Mouse (Mus musculus): ENCODE measurements around the gene Tns1.

Gene Tns1

GRCm38 (mm10) chr1:74091611-74092224 is 32.5 kb downstream of the Tns1 start:
- CTCF ChIA-PET = interaction anchor here (0.5 kb wide), 1 partner anchor 43 kb away, joined by 3 read pairs; no protein-coding TSS in a partner anchor

DNA sequence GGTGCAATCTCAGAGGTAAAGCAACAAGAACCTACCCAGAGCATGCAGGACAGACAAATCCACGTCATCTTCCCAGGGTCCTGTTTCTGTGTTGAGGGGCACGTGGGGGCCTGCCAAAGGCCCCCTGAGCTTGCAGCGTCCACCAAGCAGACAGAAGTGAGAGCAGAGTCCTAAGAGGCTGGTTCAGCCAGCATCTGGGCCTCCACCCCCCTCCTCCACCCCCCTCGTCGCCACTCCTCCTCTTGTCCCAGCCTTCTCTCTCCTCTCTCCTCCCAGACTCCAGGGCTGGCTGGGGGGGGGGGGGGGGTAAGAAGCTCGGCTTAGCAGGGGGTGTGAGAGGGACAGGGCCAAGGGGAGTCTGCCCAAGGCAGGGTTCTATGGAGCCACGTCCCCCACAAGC is 33.1 kb downstream of the Tns1 start:
- CTCF ChIA-PET = interaction anchor here (0.5 kb wide), 1 partner anchor 44 kb away, joined by 3 read pairs; no protein-coding TSS in a partner anchor

- CTCF ChIA-PET = no interaction called here
These were observed 33.9 kb downstream of the Tns1 start for GRCm38 (mm10) chr1:74090329-74090728.

DNA sequence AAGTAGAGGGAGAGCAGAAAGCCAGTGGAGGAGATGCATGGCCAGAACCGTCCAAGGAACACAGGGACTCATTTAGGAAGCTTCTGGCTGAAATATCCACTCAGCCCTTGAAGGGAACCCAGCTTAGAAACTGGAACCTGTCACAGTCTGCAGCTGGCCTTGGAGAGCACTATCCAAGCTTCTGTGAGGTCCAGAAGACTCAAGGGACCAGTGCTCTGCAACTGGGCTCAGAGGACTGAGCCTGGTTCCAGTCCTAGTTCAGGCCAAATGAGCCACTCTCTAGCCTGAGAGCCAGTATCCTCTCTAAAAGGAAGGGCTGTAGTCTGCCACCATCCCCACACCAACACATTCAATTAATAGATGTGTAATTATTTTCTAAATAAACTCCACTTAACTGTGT is 35.7 kb downstream of the Tns1 start:
- CTCF ChIA-PET = no interaction called here

GRCm38 (mm10) chr1:74085566-74085965 is 38.7 kb downstream of the Tns1 start:
- CTCF ChIA-PET = interaction anchor here (1.0 kb wide), 1 partner anchor 175 kb away, joined by 8 read pairs; no protein-coding TSS in a partner anchor

DNA sequence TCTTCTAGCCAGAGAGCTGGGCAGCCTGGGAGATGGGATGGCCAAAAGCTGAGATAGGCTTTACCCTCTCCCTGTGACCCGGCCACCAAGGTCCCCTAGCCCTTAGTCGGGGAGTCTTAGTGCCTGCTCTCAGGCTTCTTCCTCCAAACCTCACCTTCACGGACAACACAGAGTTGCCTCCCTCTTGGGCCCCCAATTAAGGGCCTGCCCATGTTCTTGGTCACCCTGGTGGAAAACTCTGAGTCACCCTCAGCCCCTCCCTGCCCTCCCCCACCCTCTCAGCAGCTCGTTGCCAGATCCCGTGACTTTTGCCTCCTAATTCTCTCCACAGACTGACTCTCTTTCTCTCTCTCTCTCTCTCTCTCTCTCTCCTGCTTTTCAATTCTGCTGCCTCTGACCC is 39.5 kb downstream of the Tns1 start:
- CTCF ChIA-PET = interaction anchor here (0.7 kb wide), 1 partner anchor 440 kb away, joined by 4 read pairs; no protein-coding TSS in a partner anchor

DNA sequence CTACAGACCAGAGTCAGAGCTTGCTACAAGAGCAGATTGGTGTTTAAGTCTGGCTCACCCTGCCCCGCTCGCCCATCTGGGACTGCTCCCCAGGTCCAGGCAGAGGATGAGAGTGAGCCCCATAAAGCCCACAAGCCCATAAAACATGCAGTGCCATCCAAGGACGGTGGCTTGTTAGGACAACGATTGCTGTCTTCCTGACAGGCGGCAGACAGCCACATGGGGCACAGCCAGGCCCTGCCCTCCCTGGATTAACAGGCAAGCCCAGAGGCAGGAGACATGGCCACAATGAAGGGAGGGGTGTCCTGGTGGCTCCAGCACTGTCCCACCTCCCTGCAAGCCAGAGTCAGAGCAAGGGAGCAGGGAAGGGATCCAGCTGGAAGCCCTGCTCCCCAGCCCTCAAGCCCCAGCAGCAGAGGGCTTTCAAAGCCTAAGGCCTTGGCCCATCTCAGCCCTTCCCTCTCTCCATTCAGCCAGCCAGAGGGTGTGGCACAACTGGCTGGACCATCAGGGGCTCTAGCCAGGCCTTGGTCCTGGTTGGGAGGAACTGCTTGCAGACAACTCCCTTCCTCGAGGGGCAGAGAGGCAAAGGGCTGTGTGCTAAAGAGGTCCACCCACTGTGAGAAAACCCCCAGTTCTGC is 40.1 kb downstream of the Tns1 start:
- CTCF ChIA-PET = no interaction called here

DNA sequence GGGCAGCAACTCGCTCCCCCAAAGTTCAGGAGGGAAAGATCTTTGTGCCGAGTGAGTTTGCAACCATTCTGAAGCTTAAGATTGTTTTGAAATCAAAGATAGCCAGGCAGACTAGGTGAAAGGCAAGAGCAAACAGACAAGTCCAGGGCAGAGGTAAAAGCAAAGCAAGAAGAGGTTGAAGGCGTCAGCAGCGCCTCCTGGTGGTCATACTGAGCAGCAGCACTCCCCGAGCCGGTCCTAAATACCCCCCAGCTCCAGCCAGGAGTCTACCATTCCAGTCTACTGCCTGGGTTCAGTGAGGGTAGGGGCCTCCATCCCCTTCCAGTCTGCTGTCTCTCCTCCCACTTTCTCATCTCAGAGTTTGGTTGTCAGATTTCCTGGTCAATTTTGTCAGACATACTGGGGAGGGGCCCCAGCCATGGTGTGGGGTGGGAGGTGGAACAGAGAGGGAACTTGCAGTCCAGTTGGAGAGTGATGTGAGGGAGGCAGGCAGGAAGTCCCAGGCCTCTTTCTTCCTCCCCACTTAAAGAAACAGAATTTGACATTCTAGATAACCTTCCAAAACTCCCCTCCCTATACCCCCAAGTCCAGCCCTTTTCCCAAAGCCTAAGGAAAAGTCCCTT is 41.3 kb downstream of the Tns1 start:
- CTCF ChIA-PET = no interaction called here

DNA sequence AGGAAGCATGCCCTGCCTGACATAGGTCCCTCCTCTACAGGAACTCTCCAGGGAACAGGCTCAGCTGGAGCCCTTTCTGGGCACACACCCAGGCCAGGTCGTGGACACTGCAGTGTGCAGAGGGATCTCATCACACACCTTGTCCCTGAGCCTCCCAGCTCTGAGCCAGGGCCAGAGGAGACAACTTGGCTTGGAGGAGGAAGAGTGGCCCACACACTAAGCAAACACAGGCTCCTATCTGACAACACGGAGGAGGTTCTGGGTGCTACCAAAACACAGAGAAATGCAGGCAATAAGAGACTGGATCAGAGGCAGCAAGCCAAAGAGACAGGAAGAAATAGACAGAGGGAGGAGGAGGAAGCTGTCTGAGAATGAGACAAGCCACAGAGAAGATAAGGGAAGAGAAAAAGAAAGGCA is 42.7 kb downstream of the Tns1 start:
- CTCF ChIA-PET = no interaction called here

- CTCF ChIA-PET = interaction anchor here (0.8 kb wide), 1 partner anchor 76 kb away, joined by 3 read pairs; no protein-coding TSS in a partner anchor
These were observed 46.9 kb downstream of the Tns1 start for GRCm38 (mm10) chr1:74077353-74077752.

GRCm38 (mm10) chr1:74076230-74076629 is 48.0 kb downstream of the Tns1 start:
- CTCF ChIA-PET = no interaction called here

DNA sequence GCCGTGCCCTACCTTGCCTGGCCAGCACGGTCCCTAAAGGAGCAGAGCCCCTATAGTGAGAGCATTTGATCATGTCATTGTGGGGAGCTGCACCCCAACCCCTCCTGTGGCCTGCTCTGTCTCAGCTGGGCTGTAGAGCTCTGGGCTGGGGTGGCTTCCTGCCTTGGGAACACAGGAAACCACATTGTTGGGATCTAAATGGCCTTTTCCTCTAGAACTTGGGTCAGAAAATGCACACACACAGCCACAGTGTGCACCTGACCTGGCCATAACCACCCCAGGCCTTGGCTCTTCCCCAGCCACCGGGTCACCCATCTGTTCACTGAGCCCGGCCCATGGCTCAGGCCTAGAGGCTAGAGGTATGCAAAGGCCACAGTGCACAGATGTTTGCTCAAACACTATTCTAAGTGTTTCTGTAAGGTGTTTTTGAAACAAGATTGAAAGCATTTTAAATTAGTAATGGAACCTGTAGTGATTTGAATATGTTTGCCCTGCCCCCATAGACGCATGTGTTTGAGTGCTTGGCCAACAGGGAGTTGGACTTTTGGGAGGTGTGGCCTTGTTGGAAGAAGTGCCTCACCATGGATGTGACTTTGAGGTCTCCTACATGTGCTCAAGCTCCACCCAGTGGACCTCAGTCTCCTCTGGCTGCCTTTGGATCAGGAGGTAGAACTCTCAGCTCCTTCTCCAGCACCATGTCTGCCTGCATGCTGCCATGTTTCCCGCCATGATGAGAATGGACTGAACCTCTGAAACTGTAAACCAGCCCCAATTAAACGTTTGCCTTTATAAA is 49.4 kb downstream of the Tns1 start:
- CTCF ChIA-PET = no interaction called here

DNA sequence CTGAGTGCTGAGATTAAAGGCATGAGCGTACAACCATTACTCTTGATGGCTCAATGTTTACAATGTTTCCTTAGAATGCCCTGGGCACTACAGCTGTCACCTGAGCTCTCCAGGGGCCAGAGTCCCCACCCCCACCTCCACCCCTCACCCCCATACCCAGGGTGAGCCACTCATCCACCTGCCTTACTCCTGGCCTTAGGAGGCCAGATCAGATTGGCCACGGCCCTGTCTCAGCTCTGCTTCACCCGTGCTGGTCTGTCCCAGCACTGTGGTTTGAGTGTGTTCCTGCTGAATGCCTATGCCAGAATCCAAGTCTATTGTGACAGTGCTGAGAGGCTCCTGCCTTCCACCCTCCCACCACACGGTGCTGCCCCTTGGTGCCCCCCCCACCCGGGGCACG is 50.5 kb downstream of the Tns1 start:
- CTCF ChIA-PET = no interaction called here

DNA sequence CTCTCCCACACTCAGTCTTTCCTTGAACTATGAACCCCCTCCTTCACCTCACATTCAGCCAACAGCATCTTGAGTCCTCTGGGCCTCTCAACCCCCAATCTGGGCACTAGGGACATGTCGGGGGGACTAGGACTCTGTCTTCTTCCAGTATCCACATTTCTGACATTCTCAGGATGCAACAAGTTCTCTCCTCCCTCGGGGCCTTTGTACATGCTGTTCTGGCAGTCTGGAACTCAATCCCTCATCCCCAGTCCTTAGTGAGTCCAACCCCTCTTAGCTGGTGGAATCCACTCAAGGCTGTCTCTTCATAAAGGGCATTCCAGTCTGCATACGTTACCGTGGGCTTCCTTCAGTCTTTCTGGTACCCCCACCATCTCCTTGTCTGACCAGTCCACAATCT is 53.5 kb downstream of the Tns1 start:
- CTCF ChIA-PET = no interaction called here

- CTCF ChIA-PET = interaction anchor here (0.7 kb wide), 1 partner anchor 8 kb away, joined by 13 read pairs; no protein-coding TSS in a partner anchor
These were observed 54.2 kb downstream of the Tns1 start for GRCm38 (mm10) chr1:74070001-74070551.

GRCm38 (mm10) chr1:74069085-74069835 is 55.0 kb downstream of the Tns1 start:
- CTCF ChIA-PET = no interaction called here

GRCm38 (mm10) chr1:74068366-74069084 is 55.7 kb downstream of the Tns1 start:
- CTCF ChIA-PET = interaction anchor here (0.7 kb wide), 1 partner anchor 158 kb away, joined by 4 read pairs; no protein-coding TSS in a partner anchor

DNA sequence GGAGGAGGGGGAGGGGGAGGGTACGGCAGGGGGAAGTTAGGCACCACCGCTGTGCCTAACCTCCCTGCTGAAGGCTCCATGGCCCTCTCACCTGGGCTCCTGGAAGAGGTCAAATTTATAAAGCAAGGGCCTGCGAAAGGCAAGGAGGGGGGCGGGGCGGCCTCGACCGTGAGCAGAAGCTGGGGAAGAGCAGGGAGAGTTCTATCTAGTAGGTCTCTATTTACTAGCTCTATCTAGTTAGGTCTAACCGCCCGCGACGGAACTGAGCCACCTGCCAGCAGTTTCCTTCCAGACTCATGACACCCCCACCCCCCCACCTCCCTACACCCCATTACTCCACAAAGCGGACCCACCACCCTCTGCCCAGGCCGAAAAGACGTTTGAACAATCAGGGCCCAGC is 56.4 kb downstream of the Tns1 start:
- CTCF ChIA-PET = interaction anchor here (0.7 kb wide), 1 partner anchor 159 kb away, joined by 4 read pairs; no protein-coding TSS in a partner anchor

GRCm38 (mm10) chr1:74066576-74066975 is 57.7 kb downstream of the Tns1 start:
- CTCF ChIA-PET = no interaction called here

GRCm38 (mm10) chr1:74066061-74066460 is 58.2 kb downstream of the Tns1 start:
- CTCF ChIA-PET = no interaction called here
